Mouse (Mus musculus) heart, adult 2 months (tissue): ENCODE results near the gene Fam160b1.

Experiments used
- CTCF ChIP-seq: fragments of 200-600 bp; IDR thresholded peaks from 2 replicates; pipeline ENCODE4 v1.8.1; 2022; ENCODE audit warnings: antibody characterized with exemption, mild to moderate bottlenecking, moderate library complexity
- POLR2A ChIP-seq: fragments of 200-500 bp; IDR thresholded peaks from 2 replicates; pipeline ENCODE4 v1.6.1; 2011; ENCODE audit warnings: mild to moderate bottlenecking, low read depth, low read length, control low read depth; ENCODE audit not compliant: insufficient read depth

GRCm38 (mm10) chr19:57313891-57314345 lies 46.6 kb upstream of the Fam160b1 start:
- TF ChIP-seq CTCF (no peak), POLR2A (no peak)
